Mouse (Mus musculus) T-helper 1 cell (primary cell): ENCODE data around the gene Mpped1.

Source experiments
- in situ Hi-C: fragments of 300-600 bp; cut with MboI, MseI; formaldehyde crosslinking; loops from one replicate; pipeline ENCODE4 v1.15.1; 2025; ENCODE audit warnings: high pct_unique_total_duplicates

Mpped1 gene

GRCm38 (mm10) chr15:83879845-83880244 lies 100.6 kb downstream of the Mpped1 start:
- in situ Hi-C loops: no loop called here

DNA sequence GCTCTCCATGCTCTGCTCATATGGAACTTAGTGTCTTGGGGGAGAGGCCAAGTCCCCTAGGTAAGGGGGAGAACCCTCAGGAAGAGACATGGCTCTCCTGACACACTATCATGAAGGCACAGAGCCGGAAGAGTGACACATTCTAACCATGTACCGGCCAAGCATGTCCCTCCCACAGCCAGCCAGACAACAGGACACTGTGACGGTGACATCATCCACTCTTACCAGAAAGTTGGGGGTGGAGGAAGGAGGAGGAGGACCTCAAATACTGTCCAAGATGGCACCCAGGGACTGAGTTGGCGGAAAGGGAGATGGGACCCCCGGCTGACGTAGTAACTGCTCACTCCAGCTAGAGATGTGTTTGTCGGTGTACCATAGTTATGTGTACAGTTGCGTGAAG lies 104.6 kb downstream of the Mpped1 start:
- in situ Hi-C loops: no loop called here

DNA sequence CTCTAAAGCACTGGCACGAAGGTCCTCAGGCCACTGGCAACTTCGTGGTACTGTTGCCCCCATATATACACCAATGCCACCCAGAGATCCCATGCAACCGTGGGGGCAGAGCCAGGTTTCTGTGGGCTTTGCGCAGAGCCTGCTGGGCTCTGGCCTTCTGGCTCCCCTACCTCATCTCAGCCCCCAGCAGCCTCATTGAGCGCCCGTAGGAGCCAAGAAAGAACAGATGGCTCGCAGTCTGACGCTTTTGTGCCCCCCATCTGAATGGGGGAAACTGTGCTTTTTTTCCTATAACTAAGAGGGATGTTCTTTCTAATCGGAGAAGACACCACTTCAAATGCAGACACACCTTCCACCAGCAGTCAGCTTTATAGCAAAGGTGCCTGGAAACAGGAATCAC lies 105.0 kb downstream of the Mpped1 start:
- in situ Hi-C loops: no loop called here

DNA sequence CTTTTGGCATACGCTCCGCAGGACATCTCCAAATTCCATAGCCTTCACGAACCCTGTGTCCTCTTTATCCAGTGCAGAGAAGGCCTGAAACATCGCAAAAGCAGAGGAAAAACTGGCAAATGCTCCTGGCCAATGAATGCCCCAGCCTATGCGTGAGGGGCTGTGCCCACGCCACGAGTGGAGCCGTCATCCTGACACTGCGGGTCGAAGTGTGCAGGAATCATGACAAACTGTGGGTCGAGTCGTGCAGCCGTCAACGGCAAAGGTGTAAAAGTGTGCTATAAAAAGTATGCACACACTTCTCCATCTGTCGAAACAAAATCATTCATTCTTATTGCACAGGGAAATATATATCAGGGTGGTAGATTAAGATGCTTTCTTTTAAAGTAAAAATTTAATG lies 113.6 kb downstream of the Mpped1 start:
- in situ Hi-C loops: no loop called here

GRCm38 (mm10) chr15:83894261-83894660 lies 115.0 kb downstream of the Mpped1 start:
- in situ Hi-C loops: no loop called here

GRCm38 (mm10) chr15:83896011-83896410 lies 116.7 kb downstream of the Mpped1 start:
- in situ Hi-C loops: no loop called here

DNA sequence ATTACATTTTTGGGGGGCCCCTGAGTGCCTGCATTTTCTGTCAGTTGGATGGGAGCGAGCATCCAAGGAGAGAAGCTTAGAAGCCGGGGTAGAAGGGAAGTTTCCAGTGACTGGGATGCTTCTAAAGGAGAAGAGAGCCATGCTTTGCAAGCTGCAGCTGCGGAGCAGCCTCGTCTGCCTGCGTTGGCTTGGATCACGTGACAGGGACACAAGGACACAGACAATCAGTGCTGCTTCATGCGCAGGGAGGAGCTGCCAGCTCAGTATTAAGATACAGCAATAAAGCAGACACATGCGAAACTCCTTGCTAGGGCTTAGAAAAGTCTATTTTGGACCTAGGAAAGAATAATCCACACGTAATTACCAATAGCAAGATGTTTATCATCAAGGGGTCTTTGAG lies 118.0 kb downstream of the Mpped1 start:
- in situ Hi-C loops: no loop called here

GRCm38 (mm10) chr15:83906472-83906871 lies 127.2 kb downstream of the Mpped1 start:
- in situ Hi-C loops: no loop called here
